Mouse (Mus musculus): Measurements from ENCODE around the gene Anapc1. TPM values are rescaled to one million over a fixed set of nuclear protein-coding genes. Genes with fewer than 3 reads are reported as not detected.

Gene Anapc1
- total RNA-seq (2017), result 100 and 127 TPM in 2 replicates

GRCm38 (mm10) chr2:128686921-128687557 is at the start of gene Anapc1:
TSS of gene Anapc1 (minus strand) at chr2:128687391.
- peak; percentile 97 for ATAC-seq (ENCODE audit: extremely low read depth, insufficient number of reproducible peaks, low FRiP score, poor library complexity, severe bottlenecking)

GRCm38 (mm10) chr2:128735089-128735488 is 47.9 kb upstream of the Anapc1 start:
- no peak for ATAC-seq (ENCODE audit: extremely low read depth, insufficient number of reproducible peaks, low FRiP score, poor library complexity, severe bottlenecking)

- no peak for ATAC-seq (ENCODE audit: extremely low read depth, insufficient number of reproducible peaks, low FRiP score, poor library complexity, severe bottlenecking)
These were observed 44.8 kb upstream of the Anapc1 start for GRCm38 (mm10) chr2:128731951-128732350.

GRCm38 (mm10) chr2:128731514-128731913 is 44.3 kb upstream of the Anapc1 start:
- no peak for ATAC-seq (ENCODE audit: extremely low read depth, insufficient number of reproducible peaks, low FRiP score, poor library complexity, severe bottlenecking)

GRCm38 (mm10) chr2:128729141-128729540 is 42.0 kb upstream of the Anapc1 start:
- ATAC-seq (ENCODE audit: extremely low read depth, insufficient number of reproducible peaks, low FRiP score, poor library complexity, severe bottlenecking), result no peak

GRCm38 (mm10) chr2:128728066-128728465 is 40.9 kb upstream of the Anapc1 start:
- no peak for ATAC-seq (ENCODE audit: extremely low read depth, insufficient number of reproducible peaks, low FRiP score, poor library complexity, severe bottlenecking)

GRCm38 (mm10) chr2:128727552-128727951 is 40.4 kb upstream of the Anapc1 start:
- ATAC-seq (ENCODE audit: extremely low read depth, insufficient number of reproducible peaks, low FRiP score, poor library complexity, severe bottlenecking), result no peak

GRCm38 (mm10) chr2:128726626-128727025 is 39.4 kb upstream of the Anapc1 start:
- ATAC-seq (ENCODE audit: extremely low read depth, insufficient number of reproducible peaks, low FRiP score, poor library complexity, severe bottlenecking), result no peak

GRCm38 (mm10) chr2:128726067-128726466 is 38.9 kb upstream of the Anapc1 start:
- ATAC-seq (ENCODE audit: extremely low read depth, insufficient number of reproducible peaks, low FRiP score, poor library complexity, severe bottlenecking), result no peak

GRCm38 (mm10) chr2:128722106-128722710 is 35.0 kb upstream of the Anapc1 start:
- no peak for ATAC-seq (ENCODE audit: extremely low read depth, insufficient number of reproducible peaks, low FRiP score, poor library complexity, severe bottlenecking)

- ATAC-seq (ENCODE audit: extremely low read depth, insufficient number of reproducible peaks, low FRiP score, poor library complexity, severe bottlenecking), result no peak
These were observed 32.2 kb upstream of the Anapc1 start for GRCm38 (mm10) chr2:128719380-128719779.

- no peak for ATAC-seq (ENCODE audit: extremely low read depth, insufficient number of reproducible peaks, low FRiP score, poor library complexity, severe bottlenecking)
These were observed 28.8 kb upstream of the Anapc1 start for GRCm38 (mm10) chr2:128715979-128716378.

- no peak for ATAC-seq (ENCODE audit: extremely low read depth, insufficient number of reproducible peaks, low FRiP score, poor library complexity, severe bottlenecking)
These were observed 27.6 kb upstream of the Anapc1 start for GRCm38 (mm10) chr2:128714724-128715241.

GRCm38 (mm10) chr2:128713548-128714003 is 26.4 kb upstream of the Anapc1 start:
- no peak for ATAC-seq (ENCODE audit: extremely low read depth, insufficient number of reproducible peaks, low FRiP score, poor library complexity, severe bottlenecking)

GRCm38 (mm10) chr2:128712940-128713339 is 25.7 kb upstream of the Anapc1 start:
- ATAC-seq (ENCODE audit: extremely low read depth, insufficient number of reproducible peaks, low FRiP score, poor library complexity, severe bottlenecking), result no peak

- no peak for ATAC-seq (ENCODE audit: extremely low read depth, insufficient number of reproducible peaks, low FRiP score, poor library complexity, severe bottlenecking)
These were observed 23.4 kb upstream of the Anapc1 start for GRCm38 (mm10) chr2:128710609-128711008.

GRCm38 (mm10) chr2:128709264-128709663 is 22.1 kb upstream of the Anapc1 start:
- ATAC-seq (ENCODE audit: extremely low read depth, insufficient number of reproducible peaks, low FRiP score, poor library complexity, severe bottlenecking), result no peak

- no peak for ATAC-seq (ENCODE audit: extremely low read depth, insufficient number of reproducible peaks, low FRiP score, poor library complexity, severe bottlenecking)
These were observed 17.3 kb upstream of the Anapc1 start for GRCm38 (mm10) chr2:128704474-128704873.

GRCm38 (mm10) chr2:128699201-128699885 is 12.2 kb upstream of the Anapc1 start:
- ATAC-seq (ENCODE audit: extremely low read depth, insufficient number of reproducible peaks, low FRiP score, poor library complexity, severe bottlenecking), result no peak

GRCm38 (mm10) chr2:128698693-128699181 is 11.5 kb upstream of the Anapc1 start, which contains the start of gene Mertk:
TSS of gene Mertk (plus strand) at chr2:128698956.
- ATAC-seq (ENCODE audit: extremely low read depth, insufficient number of reproducible peaks, low FRiP score, poor library complexity, severe bottlenecking), result no peak

Data from neutrophil, adult 5-6 weeks (primary cell).